1 mouse cellular context compared by ENCODE assay signal in genomic region chr11:69087597-69087996, GRCm38 (mm10).
TF ChIP-seq lines count a peak whose summit lies in the region.

No protein-coding gene starts in this region.

TF ChIP-seq in CH12.LX, 34 proteins besides CTCF, POLR2A, EP300 and RAD21:
- no peak for TF ChIP-seq MYC (IDR thresholded peaks at IDR 0.05; ENCODE audit: low read depth, low read length)
